Mouse (Mus musculus): ENCODE measurements around the gene Prkag3. TPM values are rescaled to one million over a fixed set of nuclear protein-coding genes. Genes with fewer than 3 reads are reported as not detected.
A peak's percentile ranks its signal among the peaks of the same experiment; 100 is the strongest.

The Prkag3 gene
- total and polyA plus RNA-seq, 2 experiments from 2014 or later: 0.09 to 0.11 TPM

DNA sequence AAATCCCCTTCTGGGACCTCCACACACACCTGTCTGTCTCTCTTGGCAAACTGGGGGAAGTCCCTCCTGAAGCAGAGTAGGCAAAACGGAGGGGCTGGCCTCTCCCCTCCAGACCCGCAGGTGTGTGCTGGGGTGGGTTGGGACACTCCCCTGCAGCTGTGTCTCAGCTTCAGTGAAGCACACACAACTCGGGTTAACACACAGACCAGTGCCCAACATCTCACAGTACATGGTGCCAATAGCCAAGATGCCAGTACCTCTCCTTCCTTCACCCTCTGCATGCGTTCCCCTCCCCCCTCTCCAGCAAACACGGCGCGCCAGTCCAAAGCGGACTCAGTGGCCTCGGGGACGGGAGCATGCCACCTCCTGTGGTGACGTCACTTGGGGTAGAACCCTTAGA is 42.2 kb upstream of the Prkag3 start, which contains the start of gene Wnt10a:
Wnt10a (plus strand) TSS at position 268 of the 400 bp plus-strand sequence.
- ATAC-seq (ENCODE audit: low FRiP score): no peak
- H3K27ac ChIP-seq (ENCODE audit: low read depth, low read length): no peak within 1 kb of the TSS
- DNase-seq (ENCODE audit: low spot score): no peak
- peak within 1 kb of the TSS; percentile 33 for H3K4me3 ChIP-seq (ENCODE audit: low read depth, low read length)
- no peak for TF ChIP-seq CTCF (IDR thresholded peaks at IDR 0.05)
- no peaks in the 10 kb centered on the region for H3K36me3 ChIP-seq (ENCODE audit: insufficient read depth, low read length)
- H3K27me3 ChIP-seq (ENCODE audit: insufficient read depth, low read length): peaks cover 51% of the 10 kb centered on the region
- 0% methylated on average over 9 of the region's 11 CpGs for WGBS
- peak within 1 kb of the TSS; percentile 70 for H3K4me2 ChIP-seq (ENCODE audit: low read depth, low read length, poor library complexity, severe bottlenecking)
- no peaks in the 10 kb centered on the region for H3K9me3 ChIP-seq (ENCODE audit: low read length)
- peaks cover 12% of the 10 kb centered on the region; the same call in 1 of the 2 replicates for H3K4me1 ChIP-seq (ENCODE audit: insufficient read depth, low read length)
- peak within 1 kb of the TSS; percentile 50 for H3K9ac ChIP-seq (replicated peaks; ENCODE audit: low read length, poor library complexity, severe bottlenecking)

DNA sequence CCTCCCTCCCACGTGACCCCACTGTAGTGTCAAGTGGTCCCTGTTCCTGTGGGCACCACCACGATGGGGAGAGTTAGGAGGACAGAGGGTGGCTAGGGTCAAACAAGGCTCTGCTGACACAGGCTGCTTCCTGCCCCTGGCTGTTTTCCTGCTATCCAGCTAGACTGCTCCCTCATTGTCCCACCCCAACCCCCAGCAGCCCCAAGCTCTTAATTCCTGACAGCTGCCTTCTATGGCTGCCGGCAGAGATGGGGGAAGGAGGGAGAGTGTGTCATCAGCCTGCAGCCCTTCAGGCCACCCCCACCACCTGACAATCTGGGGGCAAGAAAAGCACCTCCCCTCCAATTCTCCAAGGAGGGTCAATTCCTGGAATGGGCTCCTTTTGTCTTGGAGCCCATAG is 41.1 kb upstream of the Prkag3 start:
- H3K4me1 ChIP-seq (ENCODE audit: insufficient read depth, low read length): peaks cover 12% of the 10 kb centered on the region; the same call in 1 of the 2 replicates
- H3K27me3 ChIP-seq (ENCODE audit: insufficient read depth, low read length): peaks cover 59% of the 10 kb centered on the region
- WGBS: 10% methylated on average over 3 of the region's 3 CpGs

DNA sequence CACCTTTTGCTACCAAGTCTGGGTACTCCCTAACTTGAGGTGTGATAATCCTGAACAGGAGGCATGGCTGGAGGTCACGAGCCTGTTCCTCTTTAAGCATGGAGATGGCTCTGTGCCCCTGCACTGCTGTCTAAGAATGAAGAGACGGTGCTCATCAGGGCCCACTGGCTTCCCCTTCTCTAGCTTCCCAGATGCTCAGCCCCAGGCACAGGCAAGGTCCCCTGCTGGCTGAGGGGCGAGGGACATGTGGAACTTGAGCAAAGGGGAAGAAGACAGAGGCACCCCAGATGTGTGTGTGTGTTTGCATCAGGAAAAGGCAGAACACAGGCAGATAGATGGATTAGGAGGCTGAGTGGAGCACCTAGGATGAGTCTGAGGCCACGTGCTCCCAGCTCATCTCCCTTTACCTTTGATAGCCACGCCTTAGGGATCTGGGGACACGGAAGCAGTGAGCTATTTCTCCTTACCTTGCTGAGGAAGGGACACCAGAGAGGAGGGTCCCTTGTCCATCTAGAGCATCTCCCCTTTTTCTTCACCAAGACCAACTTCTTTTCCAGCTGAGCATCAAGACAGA is 39.7 kb upstream of the Prkag3 start:
- Histone ChIP-seq H3K4me1 (ENCODE audit: insufficient read depth, low read length) (peaks cover 15% of the 10 kb centered on the region; the same call in 1 of the 2 replicates), H3K4me3 (ENCODE audit: low read depth, low read length) (no peak overlapping the region), H3K9ac (replicated peaks; ENCODE audit: low read length, poor library complexity, severe bottlenecking) (no peak overlapping the region), H3K27ac (ENCODE audit: low read depth, low read length) (no peak overlapping the region), H3K27me3 (ENCODE audit: insufficient read depth, low read length) (peaks cover 63% of the 10 kb centered on the region), H3K9me3 (ENCODE audit: low read length) (no peaks in the 10 kb centered on the region), H3K36me3 (ENCODE audit: insufficient read depth, low read length) (no peaks in the 10 kb centered on the region), H3K4me2 (ENCODE audit: low read depth, low read length, poor library complexity, severe bottlenecking) (no peak overlapping the region)
- TF ChIP-seq CTCF (IDR thresholded peaks at IDR 0.05): peak; percentile 24; the same call in 1 of the 2 replicates
- WGBS: 28% methylated on average over 6 of the region's 6 CpGs
- ATAC-seq (ENCODE audit: low FRiP score) (no peak), DNase-seq (ENCODE audit: low spot score) (no peak)

More for the DNA sequence above, 41.1 kb upstream of the Prkag3 start:
- H3K36me3 ChIP-seq (ENCODE audit: insufficient read depth, low read length): no peaks in the 10 kb centered on the region
- H3K4me3 ChIP-seq (ENCODE audit: low read depth, low read length): no peak overlapping the region
- ATAC-seq (ENCODE audit: low FRiP score) (no peak), DNase-seq (ENCODE audit: low spot score) (no peak)
- no peak overlapping the region for H3K4me2 ChIP-seq (ENCODE audit: low read depth, low read length, poor library complexity, severe bottlenecking)
- no peak overlapping the region for H3K9ac ChIP-seq (replicated peaks; ENCODE audit: low read length, poor library complexity, severe bottlenecking)
- no peaks in the 10 kb centered on the region for H3K9me3 ChIP-seq (ENCODE audit: low read length)
- TF ChIP-seq CTCF (IDR thresholded peaks at IDR 0.05): no peak
- no peak overlapping the region for H3K27ac ChIP-seq (ENCODE audit: low read depth, low read length)

DNA sequence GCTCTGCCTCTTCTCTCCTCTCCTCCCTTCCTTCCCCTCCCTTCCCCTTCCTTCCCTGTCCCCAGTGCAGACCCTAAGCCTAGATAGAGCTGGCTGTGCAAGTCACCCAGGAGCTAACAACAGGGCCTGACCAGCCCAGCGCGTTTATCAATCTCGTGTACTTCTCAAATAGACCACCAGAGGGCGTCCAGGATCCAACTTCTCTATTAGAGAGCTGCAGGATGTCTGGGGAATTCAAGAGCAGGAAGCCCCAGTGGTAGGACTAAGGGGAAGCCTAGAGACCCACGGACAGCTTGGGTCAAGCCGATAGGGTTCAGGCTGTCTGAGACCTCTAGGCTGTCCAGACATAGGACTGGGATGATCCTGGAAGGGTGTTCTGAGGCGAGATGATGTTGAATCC is 38.8 kb upstream of the Prkag3 start:
- H3K4me2 ChIP-seq (ENCODE audit: low read depth, low read length, poor library complexity, severe bottlenecking): no peak overlapping the region
- WGBS: 6% methylated on average over 7 of the region's 7 CpGs
- peaks cover 15% of the 10 kb centered on the region; the same call in 1 of the 2 replicates for H3K4me1 ChIP-seq (ENCODE audit: insufficient read depth, low read length)
- ATAC-seq (ENCODE audit: low FRiP score) (0 out of 2 replicates have a peak, but pooled peaks have one; percentile 5), DNase-seq (ENCODE audit: low spot score) (peak; percentile 83)
- H3K36me3 ChIP-seq (ENCODE audit: insufficient read depth, low read length): no peaks in the 10 kb centered on the region
- no peak overlapping the region for H3K4me3 ChIP-seq (ENCODE audit: low read depth, low read length)
- TF ChIP-seq CTCF (IDR thresholded peaks at IDR 0.05): peak; percentile 90
- no peak overlapping the region for H3K27ac ChIP-seq (ENCODE audit: low read depth, low read length)
- no peaks in the 10 kb centered on the region for H3K9me3 ChIP-seq (ENCODE audit: low read length)
- H3K9ac ChIP-seq (replicated peaks; ENCODE audit: low read length, poor library complexity, severe bottlenecking): no peak overlapping the region
- H3K27me3 ChIP-seq (ENCODE audit: insufficient read depth, low read length): peaks cover 63% of the 10 kb centered on the region

DNA sequence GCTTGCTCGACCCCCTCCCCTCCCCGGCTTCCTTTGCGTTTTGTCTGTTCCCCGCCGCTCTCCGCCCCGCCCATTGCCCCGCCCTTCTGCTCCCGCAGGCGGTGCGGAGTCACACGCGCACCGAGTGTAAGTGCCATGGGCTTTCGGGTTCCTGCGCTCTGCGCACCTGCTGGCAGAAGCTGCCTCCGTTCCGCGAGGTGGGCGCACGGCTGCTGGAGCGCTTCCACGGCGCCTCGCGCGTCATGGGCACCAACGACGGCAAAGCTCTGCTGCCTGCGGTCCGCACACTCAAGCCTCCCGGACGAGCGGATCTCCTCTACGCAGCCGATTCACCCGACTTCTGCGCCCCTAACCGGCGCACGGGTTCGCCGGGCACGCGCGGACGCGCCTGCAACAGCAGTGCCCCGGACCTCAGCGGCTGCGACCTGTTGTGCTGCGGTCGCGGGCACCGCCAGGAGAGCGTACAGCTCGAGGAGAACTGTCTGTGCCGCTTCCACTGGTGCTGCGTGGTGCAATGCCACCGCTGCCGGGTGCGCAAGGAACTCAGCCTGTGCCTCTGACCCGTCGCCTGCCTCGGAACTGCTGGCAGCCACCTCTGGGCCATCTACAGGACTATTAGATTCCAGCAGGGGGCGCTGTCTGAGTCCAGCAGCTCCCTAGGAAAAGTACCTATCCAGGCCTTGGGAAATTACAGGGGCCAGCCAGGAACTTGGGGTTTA is 35.2 kb upstream of the Prkag3 start:
- Histone ChIP-seq H3K36me3 (ENCODE audit: insufficient read depth, low read length) (no peaks in the 10 kb centered on the region), H3K9ac (replicated peaks; ENCODE audit: low read length, poor library complexity, severe bottlenecking) (no peak overlapping the region), H3K27ac (ENCODE audit: low read depth, low read length) (no peak overlapping the region), H3K4me2 (ENCODE audit: low read depth, low read length, poor library complexity, severe bottlenecking) (peak overlapping the region; percentile 63), H3K4me1 (ENCODE audit: insufficient read depth, low read length) (peaks cover 3% of the 10 kb centered on the region; the same call in 1 of the 2 replicates), H3K9me3 (ENCODE audit: low read length) (no peaks in the 10 kb centered on the region), H3K27me3 (ENCODE audit: insufficient read depth, low read length) (peaks cover 65% of the 10 kb centered on the region), H3K4me3 (ENCODE audit: low read depth, low read length) (peak overlapping the region; percentile 37)
- 1% methylated on average over 67 of the region's 67 CpGs for WGBS
- peak; percentile 60 for DNase-seq (ENCODE audit: low spot score)
- ATAC-seq (ENCODE audit: low FRiP score): no peak
- peak; percentile 68 for TF ChIP-seq CTCF (IDR thresholded peaks at IDR 0.05)

DNA sequence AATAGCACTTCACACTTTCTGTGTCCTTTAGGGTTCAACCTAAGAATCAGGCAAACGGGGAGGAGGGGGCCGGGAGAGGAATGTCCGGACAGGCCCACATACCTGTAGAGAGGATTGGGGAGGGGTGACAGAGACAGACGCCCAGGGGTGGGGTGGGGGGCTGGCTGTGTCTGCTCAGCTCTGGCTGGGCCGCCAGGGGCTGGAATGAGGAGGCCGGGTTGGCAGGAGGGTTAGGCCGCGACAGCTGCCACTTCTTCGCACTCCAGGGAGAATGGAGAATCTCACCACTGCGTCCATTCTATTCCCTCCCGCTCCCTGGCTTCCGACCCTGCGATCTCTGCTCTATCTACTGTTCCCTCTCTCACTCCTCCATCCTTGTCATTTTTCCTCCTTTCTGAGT is 34.5 kb upstream of the Prkag3 start:
- no peak overlapping the region for H3K9ac ChIP-seq (replicated peaks; ENCODE audit: low read length, poor library complexity, severe bottlenecking)
- H3K4me3 ChIP-seq (ENCODE audit: low read depth, low read length): peak overlapping the region; percentile 37
- H3K27me3 ChIP-seq (ENCODE audit: insufficient read depth, low read length): peaks cover 68% of the 10 kb centered on the region
- H3K4me2 ChIP-seq (ENCODE audit: low read depth, low read length, poor library complexity, severe bottlenecking): peak overlapping the region; percentile 63
- peaks cover 3% of the 10 kb centered on the region; the same call in 1 of the 2 replicates for H3K4me1 ChIP-seq (ENCODE audit: insufficient read depth, low read length)
- no peaks in the 10 kb centered on the region for H3K9me3 ChIP-seq (ENCODE audit: low read length)
- no peak overlapping the region for H3K27ac ChIP-seq (ENCODE audit: low read depth, low read length)
- DNase-seq (ENCODE audit: low spot score) (no peak), ATAC-seq (ENCODE audit: low FRiP score) (no peak)
- 3% methylated on average over 12 of the region's 13 CpGs for WGBS
- no peaks in the 10 kb centered on the region for H3K36me3 ChIP-seq (ENCODE audit: insufficient read depth, low read length)
- TF ChIP-seq CTCF (IDR thresholded peaks at IDR 0.05): no peak

All from midbrain, postnatal 0 days (tissue).